Mouse (Mus musculus) myocyte (in vitro differentiated cells): ENCODE data around the gene Ltf. TPM values are rescaled to one million over a fixed set of nuclear protein-coding genes. Genes with fewer than 3 reads are reported as not detected.

Source experiments
- H3K27me3 ChIP-seq: one replicate; pipeline ENCODE4 v1.6.1; 2011; ENCODE audit not compliant: control insufficient read depth, insufficient read depth, insufficient read length
- H3K36me3 ChIP-seq: one replicate; pipeline ENCODE4 v1.6.1; 2011; ENCODE audit not compliant: control insufficient read depth, insufficient read depth
- H3K4me2 ChIP-seq: one replicate; pipeline ENCODE4 v1.6.1; 2011; ENCODE audit warnings: low read depth, control low read depth
- H3K4me3 ChIP-seq: one replicate; pipeline ENCODE4 v1.5.1; 2011; ENCODE audit warnings: mild to moderate bottlenecking, control low read depth, moderate library complexity
- H3K79me2 ChIP-seq: one replicate; pipeline ENCODE4 v1.6.1; 2011; ENCODE audit not compliant: control insufficient read depth, insufficient read depth
- H3ac ChIP-seq: one replicate; pipeline ENCODE4 v1.6.1; 2011; ENCODE audit not compliant: control insufficient read depth, insufficient read length
- CEBPB ChIP-seq: IDR thresholded peaks from 2 replicates; pipeline ENCODE4 v1.6.1; 2011; ENCODE audit warnings: mild to moderate bottlenecking, moderate library complexity; ENCODE audit not compliant: poor library complexity, insufficient read depth, severe bottlenecking
- E2F4 ChIP-seq: IDR thresholded peaks from one replicate; pipeline ENCODE4 v1.6.1; 2011; ENCODE audit warnings: mild to moderate bottlenecking, control low read depth, moderate library complexity; ENCODE audit not compliant: insufficient read depth
- MAX ChIP-seq: IDR thresholded peaks from one replicate; pipeline ENCODE4 v1.6.1; 2011; ENCODE audit warnings: low read depth, mild to moderate bottlenecking, control low read depth
- MYOD1 ChIP-seq, 3 experiments: IDR thresholded peaks; one replicate each; pipeline ENCODE4 v1.6.1; 2011; ENCODE audit warnings: control low read depth in 2 of 3, low read depth in 2 of 3, mild to moderate bottlenecking in 2 of 3, moderate library complexity in 1 of 3; ENCODE audit not compliant: insufficient read length in 2 of 3, control insufficient read depth in 1 of 3
- MYOG ChIP-seq, 3 experiments: IDR thresholded peaks; one replicate each; pipeline ENCODE4 v1.6.1; 2011; ENCODE audit warnings: control low read depth in 2 of 3, low read depth in 2 of 3, mild to moderate bottlenecking in 2 of 3; ENCODE audit not compliant: insufficient read length in 2 of 3, control insufficient read depth in 1 of 3, insufficient read depth in 1 of 3
- POLR2A ChIP-seq: IDR thresholded peaks from one replicate; pipeline ENCODE4 v1.6.1; 2011; ENCODE audit warnings: low read depth, mild to moderate bottlenecking, control low read depth, moderate library complexity; ENCODE audit not compliant: insufficient read length
- POLR2AphosphoS2 ChIP-seq: IDR thresholded peaks from one replicate; pipeline ENCODE4 v1.6.1; 2011; ENCODE audit warnings: low read depth, control low read depth; ENCODE audit not compliant: insufficient read length
- REST ChIP-seq: IDR thresholded peaks from one replicate; pipeline ENCODE4 v1.6.1; 2011; ENCODE audit warnings: mild to moderate bottlenecking, control low read depth, moderate library complexity; ENCODE audit not compliant: insufficient read depth, insufficient read length
- SRF ChIP-seq: IDR thresholded peaks from one replicate; pipeline ENCODE4 v1.6.1; 2011; ENCODE audit warnings: low read depth; ENCODE audit not compliant: control insufficient read depth, insufficient read length
- TCF12 ChIP-seq: IDR thresholded peaks from one replicate; pipeline ENCODE4 v1.6.1; 2011; ENCODE audit warnings: mild to moderate bottlenecking, control low read depth; ENCODE audit not compliant: poor library complexity, insufficient read depth, severe bottlenecking
- TCF3 ChIP-seq: IDR thresholded peaks from one replicate; pipeline ENCODE4 v1.6.1; 2011; ENCODE audit warnings: low read depth, control low read depth; ENCODE audit not compliant: insufficient read length
- USF1 ChIP-seq: IDR thresholded peaks from one replicate; pipeline ENCODE4 v1.6.1; 2011; ENCODE audit warnings: low read depth, mild to moderate bottlenecking, control low read depth, moderate library complexity
- polyA plus RNA-seq: library from polyadenylated mRNA; unstranded; fragments of >200 nt; fragmentation: generic; extraction: Trizol; gene quantifications from one replicate; pipeline ENCODE4 v1.2.1, GENCODE M21; 2012; ENCODE audit warnings: missing spikeins

Gene Ltf
- polyA plus RNA-seq, 1 experiment = not detected

DNA sequence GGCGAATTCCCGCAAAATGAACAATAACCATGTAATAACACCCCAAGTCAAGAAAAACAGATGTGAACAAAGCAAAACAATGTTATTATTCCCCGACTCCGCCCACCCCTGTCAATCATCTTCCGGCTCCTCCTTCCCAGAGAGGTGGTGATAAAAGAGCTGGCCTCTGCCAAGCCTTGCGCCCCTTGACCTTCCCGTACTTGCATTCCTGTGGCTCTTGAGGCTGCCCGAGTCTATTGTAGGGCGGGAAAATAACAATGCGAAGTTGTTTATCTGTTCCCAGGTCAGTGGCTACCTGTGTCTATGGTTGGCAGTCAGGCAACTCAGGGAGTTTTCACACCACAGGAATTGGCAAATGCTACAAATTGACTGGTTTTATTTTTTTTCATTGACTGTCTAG, 19.2 kb upstream of the Ltf start:
- Histone ChIP-seq H3K79me2 (no peaks in the 10 kb centered on the region), H3ac (no peak overlapping the region), H3K4me2 (no peak overlapping the region), H3K27me3 (peaks cover 6% of the 10 kb centered on the region), H3K4me3 (no peak overlapping the region), H3K36me3 (no peaks in the 10 kb centered on the region)
- TF ChIP-seq SRF (no peak), USF1 (no peak), E2F4 (no peak), MYOD1 (IDR thresholded peaks at IDR 0.05; ENCODE audit: control insufficient read depth in 1 of 3, insufficient read length in 2 of 3, low read depth in 2 of 3) (no peak)

GRCm38 (mm10) chr9:111001621-111002020, 17.4 kb upstream of the Ltf start:
- TF ChIP-seq CEBPB = no peak
- no peak for TF ChIP-seq MAX
- no peak for TF ChIP-seq TCF3
- TF ChIP-seq MYOG (IDR thresholded peaks at IDR 0.05; ENCODE audit: control insufficient read depth in 1 of 3, insufficient read depth in 1 of 3, insufficient read length in 2 of 3, low read depth in 2 of 3) = no peak
- TF ChIP-seq POLR2A = no peak
- no peak for TF ChIP-seq USF1
- no peak for TF ChIP-seq TCF12
- TF ChIP-seq REST = no peak
- no peak for TF ChIP-seq SRF
- TF ChIP-seq E2F4 = no peak
- no peak for TF ChIP-seq MYOD1 (IDR thresholded peaks at IDR 0.05; ENCODE audit: control insufficient read depth in 1 of 3, insufficient read length in 2 of 3, low read depth in 2 of 3)
- no peak for TF ChIP-seq POLR2AphosphoS2
- no peak overlapping the region for H3ac ChIP-seq

GRCm38 (mm10) chr9:111003279-111003678, 15.8 kb upstream of the Ltf start:
- H3ac ChIP-seq = no peak overlapping the region
- H3K4me2 ChIP-seq = no peak overlapping the region
- TF ChIP-seq SRF = no peak
- no peak for TF ChIP-seq MAX
- no peak for TF ChIP-seq TCF3
- no peak for TF ChIP-seq USF1
- no peak for TF ChIP-seq REST
- no peak for TF ChIP-seq CEBPB
- no peak for TF ChIP-seq POLR2A
- TF ChIP-seq E2F4 = no peak
- no peak for TF ChIP-seq MYOD1 (IDR thresholded peaks at IDR 0.05; ENCODE audit: control insufficient read depth in 1 of 3, insufficient read length in 2 of 3, low read depth in 2 of 3)
- TF ChIP-seq MYOG (IDR thresholded peaks at IDR 0.05; ENCODE audit: control insufficient read depth in 1 of 3, insufficient read depth in 1 of 3, insufficient read length in 2 of 3, low read depth in 2 of 3) = no peak
- no peak for TF ChIP-seq POLR2AphosphoS2
- no peak for TF ChIP-seq TCF12
- peaks cover 18% of the 10 kb centered on the region for H3K27me3 ChIP-seq
- no peak overlapping the region for H3K4me3 ChIP-seq
- H3K79me2 ChIP-seq = no peaks in the 10 kb centered on the region
- no peaks in the 10 kb centered on the region for H3K36me3 ChIP-seq

More at GRCm38 (mm10) chr9:111001621-111002020, 17.4 kb upstream of the Ltf start:
- H3K27me3 ChIP-seq = peaks cover 15% of the 10 kb centered on the region
- H3K4me2 ChIP-seq = no peak overlapping the region
- no peak overlapping the region for H3K4me3 ChIP-seq
- H3K79me2 ChIP-seq = no peaks in the 10 kb centered on the region
- H3K36me3 ChIP-seq = no peaks in the 10 kb centered on the region

GRCm38 (mm10) chr9:111006544-111006943, 12.5 kb upstream of the Ltf start:
- Histone ChIP-seq H3K79me2 (no peaks in the 10 kb centered on the region), H3ac (no peak overlapping the region), H3K4me2 (no peak overlapping the region), H3K36me3 (no peaks in the 10 kb centered on the region), H3K4me3 (no peak overlapping the region), H3K27me3 (peaks cover 21% of the 10 kb centered on the region)
- TF ChIP-seq MYOD1 (IDR thresholded peaks at IDR 0.05; ENCODE audit: control insufficient read depth in 1 of 3, insufficient read length in 2 of 3, low read depth in 2 of 3) (no peak), TCF3 (no peak), MAX (no peak), E2F4 (no peak), MYOG (IDR thresholded peaks at IDR 0.05; ENCODE audit: control insufficient read depth in 1 of 3, insufficient read depth in 1 of 3, insufficient read length in 2 of 3, low read depth in 2 of 3) (no peak), USF1 (no peak), CEBPB (no peak), TCF12 (no peak), POLR2AphosphoS2 (no peak), SRF (no peak), REST (no peak), POLR2A (no peak)

GRCm38 (mm10) chr9:111009763-111010162, 9.3 kb upstream of the Ltf start:
- TF ChIP-seq CEBPB (no peak), TCF3 (no peak), MYOG (IDR thresholded peaks at IDR 0.05; ENCODE audit: control insufficient read depth in 1 of 3, insufficient read depth in 1 of 3, insufficient read length in 2 of 3, low read depth in 2 of 3) (no peak), MYOD1 (IDR thresholded peaks at IDR 0.05; ENCODE audit: control insufficient read depth in 1 of 3, insufficient read length in 2 of 3, low read depth in 2 of 3) (no peak), MAX (no peak), E2F4 (no peak), USF1 (no peak), SRF (no peak), POLR2AphosphoS2 (no peak), TCF12 (no peak), POLR2A (no peak), REST (no peak)
- Histone ChIP-seq H3K4me2 (no peak overlapping the region), H3ac (no peak overlapping the region), H3K36me3 (no peaks in the 10 kb centered on the region), H3K27me3 (peaks cover 16% of the 10 kb centered on the region), H3K4me3 (no peak overlapping the region), H3K79me2 (no peaks in the 10 kb centered on the region)
